Mouse (Mus musculus) kidney, adult 2 months (tissue): Measurements from ENCODE around the gene Mtr.

Experiments used
- CTCF ChIP-seq: fragments of 200-500 bp; conservative IDR thresholded peaks from 2 replicates; pipeline ENCODE4 v1.5.1; 2011; ENCODE audit warnings: low read depth, mild to moderate bottlenecking, control low read depth, low read length, moderate library complexity, mixed read lengths; ENCODE audit not compliant: insufficient read depth, insufficient read length
- POLR2A ChIP-seq: fragments of 200-500 bp; IDR thresholded peaks from one replicate; pipeline ENCODE4 v1.6.1; 2011; ENCODE audit warnings: low read depth, low read length, control low read depth

DNA sequence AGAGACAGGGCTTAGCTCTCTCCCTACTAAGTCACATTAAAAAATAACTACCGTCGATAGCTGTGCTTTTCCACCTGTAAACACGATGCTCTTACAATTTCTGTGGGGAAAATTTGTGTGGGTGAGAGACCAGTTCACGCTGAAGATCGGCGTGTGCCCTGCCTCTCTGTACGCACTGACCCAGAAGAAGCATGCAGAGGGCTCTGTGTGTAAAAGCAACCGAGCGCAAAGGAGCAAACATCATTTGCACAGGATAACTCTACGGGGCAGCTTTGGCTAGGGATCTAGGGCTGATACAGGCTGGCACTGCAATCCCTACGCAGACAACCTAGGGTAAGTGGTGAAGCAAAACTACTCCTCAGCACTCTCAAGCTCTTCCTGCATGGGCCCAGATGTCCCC, 104.0 kb downstream of the Mtr start:
- no peak for TF ChIP-seq CTCF
- TF ChIP-seq POLR2A: no peak
